Mouse (Mus musculus): Measurements from ENCODE around the gene Nol11.
"Not testable (repeated sequence)": the region's sequence is repeated elsewhere in the genome, so short reads cannot be mapped to it uniquely, and the experiment has no call there.

Gene Nol11

GRCm38 (mm10) chr11:107155292-107155691 is 33.9 kb downstream of the Nol11 start:
- DNase-seq (ENCODE audit: low read depth): no peak

- no peak for DNase-seq (ENCODE audit: low read depth)
Measured at GRCm38 (mm10) chr11:107154431-107154830, 34.8 kb downstream of the Nol11 start.

GRCm38 (mm10) chr11:107153645-107154044 is 35.5 kb downstream of the Nol11 start:
- DNase-seq (ENCODE audit: low read depth): no peak

- peak; percentile 61 for DNase-seq (ENCODE audit: low read depth)
Measured at GRCm38 (mm10) chr11:107151809-107152208, 37.4 kb downstream of the Nol11 start.

GRCm38 (mm10) chr11:107143956-107144355 is 45.2 kb downstream of the Nol11 start:
- DNase-seq (ENCODE audit: low read depth): not testable (repeated sequence)

- no peak for DNase-seq (ENCODE audit: low read depth)
Measured at GRCm38 (mm10) chr11:107142382-107142781, 46.8 kb downstream of the Nol11 start.

- DNase-seq (ENCODE audit: low read depth): peak; percentile 52
Measured at GRCm38 (mm10) chr11:107140756-107141155, 48.4 kb downstream of the Nol11 start.

- DNase-seq (ENCODE audit: low read depth): peak; percentile 77
Measured at GRCm38 (mm10) chr11:107138633-107139032, 50.5 kb downstream of the Nol11 start.

- DNase-seq (ENCODE audit: low read depth): no peak
Measured at GRCm38 (mm10) chr11:107137593-107137992, 51.6 kb downstream of the Nol11 start.

- DNase-seq (ENCODE audit: low read depth): not testable (repeated sequence)
Measured at GRCm38 (mm10) chr11:107136458-107136857, 52.7 kb downstream of the Nol11 start.

- no peak for DNase-seq (ENCODE audit: low read depth)
Measured at GRCm38 (mm10) chr11:107135741-107136140, 53.4 kb downstream of the Nol11 start.

- DNase-seq (ENCODE audit: low read depth): no peak
Measured at GRCm38 (mm10) chr11:107132426-107132825, 56.8 kb downstream of the Nol11 start.

- peak; percentile 94 for DNase-seq (ENCODE audit: low read depth)
Measured at GRCm38 (mm10) chr11:107131749-107132421, 57.3 kb downstream of the Nol11 start, which contains the start of gene Bptf. Gene Bptf (minus strand): TSS chr11:107132127.

- peak; percentile 78 for DNase-seq (ENCODE audit: low read depth)
Measured at GRCm38 (mm10) chr11:107130879-107131748, 58.1 kb downstream of the Nol11 start.

- DNase-seq (ENCODE audit: low read depth): peak; percentile 48
Measured at GRCm38 (mm10) chr11:107130221-107130788, 58.9 kb downstream of the Nol11 start.

- DNase-seq (ENCODE audit: low read depth): no peak
Measured at GRCm38 (mm10) chr11:107129641-107130040, 59.5 kb downstream of the Nol11 start.

- not testable (repeated sequence) for DNase-seq (ENCODE audit: low read depth)
Measured at GRCm38 (mm10) chr11:107126716-107127115, 62.5 kb downstream of the Nol11 start.

- no peak for DNase-seq (ENCODE audit: low read depth)
Measured at GRCm38 (mm10) chr11:107125011-107125410, 64.2 kb downstream of the Nol11 start.

- peak; percentile 70 for DNase-seq (ENCODE audit: low read depth)
Measured at GRCm38 (mm10) chr11:107124327-107124731, 64.9 kb downstream of the Nol11 start.

- DNase-seq (ENCODE audit: low read depth): no peak
Measured at GRCm38 (mm10) chr11:107117789-107118188, 71.4 kb downstream of the Nol11 start.

Data from naive thymus-derived CD4-positive, alpha-beta T cell, adult 2 months (primary cell).